Comparison of ENCODE assay signal across 8 mouse cellular contexts in the genomic region with DNA sequence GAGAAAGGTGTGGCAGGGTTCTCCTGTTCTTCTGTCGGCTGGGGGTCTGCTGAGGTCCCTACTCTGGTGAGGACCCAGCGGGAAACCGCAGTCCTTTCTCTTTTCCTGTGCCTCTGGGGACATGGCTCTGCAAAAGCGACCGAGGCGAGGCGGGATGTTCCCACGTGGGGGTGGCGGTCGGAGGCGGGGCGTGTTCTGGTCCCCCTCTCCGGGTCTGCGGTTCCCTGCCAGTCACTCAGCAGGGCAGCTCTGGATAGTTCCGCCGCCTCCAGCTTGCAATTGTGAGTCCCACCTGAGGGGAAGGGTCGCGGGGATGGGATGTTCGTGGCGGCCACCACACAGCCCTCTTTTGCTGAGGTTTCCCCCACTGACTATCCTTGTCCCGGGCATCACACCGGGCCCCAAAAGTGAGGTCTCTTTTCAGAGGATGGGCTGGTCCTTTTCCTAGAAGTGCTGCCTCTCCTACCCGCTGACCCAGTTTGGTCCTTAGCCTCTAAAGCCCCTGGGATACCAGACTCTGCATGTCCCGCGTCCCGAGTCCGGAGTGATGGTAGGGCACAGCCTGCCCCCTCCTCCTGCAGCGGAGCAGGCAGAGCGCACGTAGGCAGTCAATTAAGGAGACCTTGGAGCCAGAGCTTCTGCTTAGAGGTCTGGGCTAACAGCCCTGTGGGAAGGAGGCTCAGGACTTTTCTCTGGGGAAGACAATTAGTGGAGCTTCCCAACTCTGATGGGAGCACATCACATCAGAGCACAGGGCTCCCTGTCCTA. TPM values are rescaled to one million over a fixed set of nuclear protein-coding genes. Genes with fewer than 3 reads are reported as not detected.
A peak's percentile ranks its signal among the peaks of the same experiment; 100 is the strongest.
DNase-seq lines count a peak whose midpoint lies in the region; ATAC-seq and TF ChIP-seq lines count a peak whose summit lies in the region.

A gene (plus strand): TSS at position 230 of the 768 bp plus-strand sequence.

- H3K36me3 ChIP-seq in kidney, postnatal 0 days (ENCODE audit: insufficient read depth, low read length): no peaks in the 10 kb centered on the region
- no peaks in the 10 kb centered on the region for H3K36me3 ChIP-seq in heart, embryonic 16.5 days (ENCODE audit: control insufficient read depth, insufficient read depth)
- H3K36me3 ChIP-seq in midbrain, embryonic 15.5 days (replicated peaks): no peaks in the 10 kb centered on the region

- 5% methylated on average over 30 of the region's 30 CpGs for WGBS in kidney, postnatal 0 days
- whole genome bisulfite sequencing in heart, embryonic 16.5 days: 3% methylated on average over 30 of the region's 30 CpGs
- WGBS in midbrain, embryonic 15.5 days: 3% methylated on average over 26 of the region's 30 CpGs

- H3K4me2 ChIP-seq in kidney, postnatal 0 days (ENCODE audit: low read length): peak within 1 kb of the TSS; percentile 63
- H3K4me2 ChIP-seq in heart, embryonic 16.5 days (ENCODE audit: low read depth, low read length): peak within 1 kb of the TSS; percentile 60
- H3K4me2 ChIP-seq in midbrain, embryonic 15.5 days: peak within 1 kb of the TSS; percentile 42

- no peak for ATAC-seq in kidney, postnatal 0 days (replicated peaks; ENCODE audit: low FRiP score, low read depth)
- peak; percentile 61 for ATAC-seq in heart, embryonic 16.5 days (replicated peaks; ENCODE audit: extremely low read depth, insufficient read depth, low FRiP score)
- no peak for ATAC-seq in midbrain, embryonic 15.5 days (replicated peaks)

- H3K4me3 ChIP-seq in kidney, postnatal 0 days (replicated peaks; ENCODE audit: low read depth, low read length): peak within 1 kb of the TSS; percentile 22
- peak within 1 kb of the TSS; percentile 41 for H3K4me3 ChIP-seq in heart, embryonic 16.5 days (ENCODE audit: low read length)
- H3K4me3 ChIP-seq in midbrain, embryonic 15.5 days: peak within 1 kb of the TSS; percentile 8; the same call in 1 of the 2 replicates

- TF ChIP-seq CTCF in kidney, postnatal 0 days (IDR thresholded peaks at IDR 0.05; ENCODE audit: low read depth): no peak

- no peaks in the 10 kb centered on the region for H3K27me3 ChIP-seq in kidney, postnatal 0 days (ENCODE audit: insufficient read depth, low read length)
- H3K27me3 ChIP-seq in heart, embryonic 16.5 days (ENCODE audit: control insufficient read depth, insufficient read depth, low read length): no peaks in the 10 kb centered on the region
- H3K27me3 ChIP-seq in midbrain, embryonic 15.5 days (replicated peaks): 0 out of 2 replicates have a peak, but pooled peaks cover 4% of the 10 kb centered on the region

- H3K9me3 ChIP-seq in kidney, postnatal 0 days (replicated peaks; ENCODE audit: low read length): no peaks in the 10 kb centered on the region
- no peaks in the 10 kb centered on the region for H3K9me3 ChIP-seq in heart, embryonic 16.5 days (replicated peaks; ENCODE audit: control insufficient read depth, low read length)
- no peaks in the 10 kb centered on the region for H3K9me3 ChIP-seq in midbrain, embryonic 15.5 days

- peaks cover 10% of the 10 kb centered on the region; the same call in 1 of the 2 replicates for H3K4me1 ChIP-seq in kidney, postnatal 0 days (replicated peaks; ENCODE audit: insufficient read depth, low read length)
- peaks cover 14% of the 10 kb centered on the region for H3K4me1 ChIP-seq in heart, embryonic 16.5 days (ENCODE audit: control insufficient read depth, insufficient read depth, low read length)
- H3K4me1 ChIP-seq in midbrain, embryonic 15.5 days: peaks cover 8% of the 10 kb centered on the region

- peak; percentile 63 for DNase-seq in kidney, postnatal 0 days (ENCODE audit: low spot score)
- no peak for DNase-seq in kidney, adult 9 months
- peak; percentile 35 for DNase-seq in liver
- DNase-seq in ovary, postnatal 10 days (ENCODE audit: low spot score): no peak
- DNase-seq in yolk sac, embryonic 10.5 days (ENCODE audit: low spot score): no peak
- DNase-seq in frontal cortex, adult 2 months (ENCODE audit: extremely low spot score in 1 of 2, low spot score in 1 of 2): no peak

- peak within 1 kb of the TSS; percentile 32; the same call in 1 of the 2 replicates for H3K9ac ChIP-seq in kidney, postnatal 0 days (ENCODE audit: low read depth, low read length)
- peak within 1 kb of the TSS; percentile 58 for H3K9ac ChIP-seq in heart, embryonic 16.5 days (ENCODE audit: low read length)
- no peak within 1 kb of the TSS for H3K9ac ChIP-seq in midbrain, embryonic 15.5 days

- no peak within 1 kb of the TSS for H3K27ac ChIP-seq in kidney, postnatal 0 days
- H3K27ac ChIP-seq in heart, embryonic 16.5 days (ENCODE audit: low read length): no peak within 1 kb of the TSS
- no peak within 1 kb of the TSS for H3K27ac ChIP-seq in midbrain, embryonic 15.5 days

RNA-seq across cellular contexts. Expression of the gene that starts here (rescaled TPM):
- 15.8 and 16.3 TPM in 2 replicates for polyA plus RNA-seq in kidney, postnatal 0 days (2015; fragmentation: Nextera tagmentation; extraction: Ambion mirVana)
- 26.7 and 30.9 TPM in 2 replicates for polyA plus RNA-seq in heart, embryonic 16.5 days (2015; fragmentation: Nextera tagmentation; extraction: Ambion mirVana)
- polyA plus RNA-seq in midbrain, embryonic 15.5 days (2015; fragmentation: Nextera tagmentation; extraction: Ambion mirVana): 5.2 and 6.4 TPM in 2 replicates
- 6.9 and 7.6 TPM in 2 replicates for polyA plus RNA-seq in frontal cortex, adult 2 months (2012; rRNA removed)

Comparison
In these comparisons a context has a peak if more than half of its experiments do, and no peak if none do; other contexts are left out.
1. DNase-seq: peak in kidney, postnatal 0 days (single experiment) and liver (single experiment); none in kidney, adult 9 months (single experiment), ovary, postnatal 10 days (single experiment), yolk sac, embryonic 10.5 days (single experiment) and frontal cortex, adult 2 months (0 of 2).
2. Peak in every context shown above with its lines, with median percentiles within 50 percentile points of each other: H3K4me2 ChIP-seq and H3K4me3 ChIP-seq.